Mouse (Mus musculus) embryonic facial prominence, embryonic 11.5 days (tissue): ENCODE measurements around the gene Spem1. TPM values are rescaled to one million over a fixed set of nuclear protein-coding genes. Genes with fewer than 3 reads are reported as not detected.

ENCODE experiments used
- ATAC-seq: fragments of 200-750 bp; cut with Nextera tagmentation; replicated peaks from 2 replicates; pipeline ENCODE4 v1.8.0; 2017; ENCODE audit warnings: low read depth; ENCODE audit not compliant: insufficient number of reproducible peaks, low FRiP score, low TSS enrichment
- DNase-seq: peaks from one replicate; pipeline ENCODE4 v3.0.0-alpha.2; 2015; ENCODE audit warnings: low spot score
- H3K27ac ChIP-seq: fragments of 300-500 bp; sonication (generic); replicated peaks from 2 replicates; pipeline ENCODE4 v1.5.1; 2014; ENCODE audit warnings: mild to moderate bottlenecking, low read depth, low read length, control low read depth
- H3K27me3 ChIP-seq: fragments of 300-500 bp; sonication (generic); 2 replicates; pipeline ENCODE4 v1.6.1; 2014; ENCODE audit warnings: mild to moderate bottlenecking, low read length, moderate library complexity, mixed read lengths; ENCODE audit not compliant: control insufficient read depth, insufficient read depth
- H3K36me3 ChIP-seq: fragments of 300-500 bp; sonication (generic); replicated peaks from 2 replicates; pipeline ENCODE4 v1.6.1; 2014; ENCODE audit warnings: low read depth, mild to moderate bottlenecking, low read length, moderate library complexity, mixed read lengths; ENCODE audit not compliant: control insufficient read depth, insufficient read depth
- H3K4me1 ChIP-seq: fragments of 300-500 bp; sonication (generic); 2 replicates; pipeline ENCODE4 v1.6.1; 2014; ENCODE audit warnings: low read length, mixed read lengths; ENCODE audit not compliant: control insufficient read depth, insufficient read depth
- H3K4me2 ChIP-seq: fragments of 300-500 bp; sonication (generic); 2 replicates; pipeline ENCODE4 v1.6.1; 2014; ENCODE audit warnings: low read depth, mild to moderate bottlenecking, control low read depth, low read length, moderate library complexity
- H3K4me3 ChIP-seq: fragments of 300-500 bp; sonication (generic); 2 replicates; pipeline ENCODE4 v1.5.1; 2014; ENCODE audit warnings: low read depth, low read length, control low read depth
- H3K9ac ChIP-seq: fragments of 300-500 bp; sonication (generic); replicated peaks from 2 replicates; pipeline ENCODE4 v1.6.1; 2014; ENCODE audit warnings: mild to moderate bottlenecking, control low read depth, low read length
- H3K9me3 ChIP-seq: fragments of 300-500 bp; sonication (generic); replicated peaks from 2 replicates; pipeline ENCODE4 v1.6.1; 2016; ENCODE audit warnings: mild to moderate bottlenecking, low read length, inconsistent platforms, mixed read lengths; ENCODE audit not compliant: control insufficient read depth
- WGBS: fragments of 180-500 bp; shearing (Covaris S2); extraction: QIAGEN DNeasy Blood & Tissue Kit; methylation state at CpG from one replicate; pipeline ENCODE4 v1.1.7; 2014; 5-methylcytosine and 5-hydroxymethylcytosine counted together
- polyA plus RNA-seq: library from polyadenylated mRNA; unstranded; fragments of >200 nt; fragmentation: Nextera tagmentation; extraction: Ambion mirVana; gene quantifications from 2 replicates; pipeline ENCODE4 v1.2.1, GENCODE M21; 2014

Gene Spem1
- polyA plus RNA-seq, 1 experiment from 2014 or later = 0.27 TPM

DNA sequence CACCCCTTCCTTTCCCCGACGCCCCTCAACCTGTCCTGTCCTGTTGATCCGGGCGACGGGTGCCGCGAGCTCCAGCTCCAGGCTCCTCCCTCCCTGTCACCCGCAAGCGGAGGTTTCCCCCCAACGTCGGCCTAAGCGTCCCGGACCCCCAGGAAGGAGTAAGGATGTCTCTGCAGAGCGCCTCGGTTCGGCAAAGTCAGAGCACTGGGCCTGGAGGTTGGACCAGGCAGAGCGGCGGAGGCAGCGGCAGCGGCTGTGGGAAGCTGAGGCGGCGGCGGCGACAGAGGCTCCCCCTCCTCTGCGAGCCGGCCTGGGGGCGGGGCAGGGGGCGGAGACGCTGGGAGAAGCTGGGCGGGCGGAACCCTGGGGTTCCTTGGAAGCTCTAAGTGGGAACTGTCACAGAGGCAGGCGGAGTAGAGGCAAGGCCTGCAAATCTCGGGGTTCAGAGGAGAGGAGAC lies 19.3 kb downstream of the Spem1 start:
- Histone ChIP-seq H3K27ac (no peak overlapping the region), H3K4me2 (peak overlapping the region; percentile 94), H3K9ac (peak overlapping the region; percentile 62), H3K36me3 (no peaks in the 10 kb centered on the region), H3K4me1 (peaks cover 22% of the 10 kb centered on the region), H3K9me3 (no peaks in the 10 kb centered on the region; the same call in 1 of the 2 replicates), H3K4me3 (peak overlapping the region; percentile 53), H3K27me3 (peaks cover 47% of the 10 kb centered on the region)
- ATAC-seq (peak; percentile 16; the same call in 1 of the 2 replicates), DNase-seq (peak; percentile 81)
- 0% methylated on average over 33 of the region's 33 CpGs for WGBS

DNA sequence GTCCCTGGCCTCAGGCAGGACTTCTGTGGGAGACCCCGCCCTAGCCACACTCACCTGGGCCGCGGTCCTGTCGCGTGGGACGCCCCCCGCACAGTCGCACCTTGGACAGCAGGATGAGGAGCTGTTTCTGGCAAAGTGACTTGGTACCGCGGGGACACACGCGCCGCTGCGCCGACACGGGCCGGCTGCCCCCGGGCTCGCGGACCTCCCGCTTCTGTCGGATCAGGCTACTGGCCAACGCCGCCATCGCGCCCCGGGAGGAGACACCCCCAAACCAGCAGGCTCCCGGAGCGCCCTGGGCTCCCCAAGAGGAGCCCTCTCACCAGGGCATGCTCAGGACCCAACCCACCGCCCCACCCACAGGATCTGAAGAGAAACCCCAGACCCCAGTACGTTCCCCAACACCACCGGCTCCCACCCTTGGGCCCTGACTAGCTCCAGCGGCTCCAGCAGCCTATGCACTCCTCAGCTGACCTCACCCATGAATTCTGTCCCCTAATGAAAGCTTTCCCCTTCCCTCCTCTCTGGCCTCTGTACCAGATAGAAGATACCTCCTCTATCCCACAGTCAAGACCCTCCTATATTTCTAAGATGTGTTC lies 20.5 kb downstream of the Spem1 start, which contains the start of gene Fgf11:
Fgf11 (minus strand) TSS at position 479 of the 599 bp plus-strand sequence.
- Histone ChIP-seq H3K27me3 (peaks cover 49% of the 10 kb centered on the region), H3K4me1 (peaks cover 22% of the 10 kb centered on the region), H3K36me3 (no peaks in the 10 kb centered on the region), H3K4me3 (peak within 1 kb of the TSS; percentile 53), H3K27ac (0 out of 2 replicates have a peak within 1 kb of the TSS, but pooled peaks have one; percentile 54), H3K4me2 (peak within 1 kb of the TSS; percentile 94), H3K9ac (peak within 1 kb of the TSS; percentile 66), H3K9me3 (no peaks in the 10 kb centered on the region; the same call in 1 of the 2 replicates)
- under 1% methylated on average over 33 of the region's 33 CpGs for WGBS
- DNase-seq = no peak
- ATAC-seq = no peak

DNA sequence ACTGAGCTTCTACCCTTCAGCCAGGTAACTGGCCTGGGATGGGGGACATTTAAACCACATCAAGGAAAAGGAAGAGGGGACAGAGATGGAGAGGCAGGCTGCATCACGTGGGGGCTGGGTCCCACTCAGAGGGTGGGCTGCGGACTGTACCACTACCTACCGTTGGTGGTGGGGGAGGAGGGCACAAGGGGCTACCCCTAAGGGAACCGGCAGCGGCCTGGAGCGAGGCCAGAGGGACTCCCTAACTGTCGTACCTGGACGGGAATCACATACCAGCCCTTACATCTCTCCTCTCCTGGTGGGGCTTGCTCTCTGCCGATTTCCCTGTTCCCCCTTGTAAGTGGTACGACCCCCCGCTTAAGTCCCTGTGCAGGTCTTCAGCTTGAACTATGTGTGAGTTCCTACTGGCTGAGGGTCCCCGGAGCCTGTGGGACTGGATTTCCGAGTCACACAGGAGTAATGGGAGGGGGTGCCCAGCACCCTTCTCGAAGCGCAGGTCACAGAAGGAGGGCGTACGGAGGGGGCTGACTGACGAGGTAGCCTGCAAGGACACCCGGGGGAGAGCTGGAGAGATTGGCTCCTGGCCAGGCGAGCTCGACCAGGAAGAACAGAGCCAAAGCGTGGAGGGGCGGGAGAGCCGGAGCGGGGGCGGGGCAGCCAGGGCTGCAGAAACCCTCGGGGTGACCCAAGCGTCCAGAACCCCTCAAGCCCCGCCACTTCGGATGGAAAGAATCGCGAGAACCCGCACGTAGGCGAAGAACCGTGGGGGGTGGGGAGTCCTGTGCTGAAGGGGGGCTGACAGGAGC lies 21.4 kb downstream of the Spem1 start:
- Histone ChIP-seq H3K9me3 (no peaks in the 10 kb centered on the region), H3K4me2 (peak overlapping the region; percentile 94), H3K27ac (peak overlapping the region; percentile 54; the same call in 1 of the 2 replicates), H3K36me3 (no peaks in the 10 kb centered on the region), H3K4me3 (peak overlapping the region; percentile 53), H3K27me3 (peaks cover 52% of the 10 kb centered on the region), H3K4me1 (peaks cover 25% of the 10 kb centered on the region), H3K9ac (peak overlapping the region; percentile 66)
- under 1% methylated on average over 36 of the region's 36 CpGs for WGBS
- peak; percentile 80 for DNase-seq
- peak; percentile 65 for ATAC-seq

DNA sequence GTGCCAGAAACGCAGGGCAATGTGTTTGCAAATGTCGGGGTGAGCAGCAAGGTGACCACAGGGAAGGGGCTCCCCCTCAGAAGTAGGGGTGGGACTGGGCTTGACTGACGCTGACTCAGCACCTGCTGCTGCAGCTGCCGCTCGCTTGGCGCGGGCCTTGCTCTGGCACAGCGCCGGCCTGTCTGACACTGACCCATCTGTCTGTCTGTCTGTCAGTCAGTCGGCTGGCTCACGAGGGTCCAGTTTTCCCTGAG lies 21.9 kb downstream of the Spem1 start:
- ATAC-seq = 0 out of 2 replicates have a peak, but pooled peaks have one; percentile 0
- WGBS = 0% methylated on average over 11 of the region's 11 CpGs
- H3K27ac ChIP-seq = 0 out of 2 replicates have a peak overlapping the region, but pooled peaks have one; percentile 8
- H3K9me3 ChIP-seq = no peaks in the 10 kb centered on the region
- peak; percentile 44 for DNase-seq
- peak overlapping the region; percentile 53 for H3K4me3 ChIP-seq
- no peaks in the 10 kb centered on the region for H3K36me3 ChIP-seq
- peaks cover 53% of the 10 kb centered on the region for H3K27me3 ChIP-seq
- peak overlapping the region; percentile 66 for H3K9ac ChIP-seq
- peaks cover 27% of the 10 kb centered on the region for H3K4me1 ChIP-seq
- peak overlapping the region; percentile 94 for H3K4me2 ChIP-seq

DNA sequence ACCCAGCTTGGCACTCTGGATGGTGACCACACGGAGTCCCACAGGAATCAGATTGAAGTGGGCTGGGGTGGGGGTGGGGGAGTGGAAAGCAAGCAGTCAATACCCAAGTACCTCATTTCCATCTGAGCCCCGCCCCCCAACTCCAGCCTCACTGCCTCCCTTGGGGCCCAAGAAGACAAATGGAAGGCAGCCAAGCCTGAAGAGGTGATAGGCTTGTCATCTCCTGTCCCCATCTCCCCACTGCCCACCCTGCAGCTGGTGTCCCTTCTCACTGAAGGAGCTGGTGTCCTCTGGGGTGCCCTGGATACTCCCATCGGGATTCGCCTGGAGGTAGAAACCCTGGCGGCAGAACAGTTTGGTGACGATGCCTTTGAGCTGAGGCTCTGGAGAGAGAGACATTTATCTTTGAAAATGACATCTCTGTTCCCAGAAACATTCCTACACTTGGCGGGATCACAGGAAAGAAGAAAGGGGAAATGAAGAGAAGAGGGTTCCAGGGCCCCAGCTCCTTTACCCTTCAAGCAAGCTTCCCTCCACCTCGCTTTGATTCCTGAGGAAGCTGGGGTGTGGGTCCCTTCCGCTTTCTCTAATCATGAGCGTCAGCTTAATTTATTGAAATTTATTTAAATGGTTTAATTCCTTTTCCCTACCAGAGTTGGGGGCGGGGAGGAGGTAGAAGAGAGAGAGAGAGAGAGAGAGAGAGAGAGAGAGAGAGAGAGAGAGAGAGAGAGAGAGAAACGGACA lies 22.4 kb downstream of the Spem1 start:
- Histone ChIP-seq H3K4me1 (peaks cover 27% of the 10 kb centered on the region), H3K4me2 (peak overlapping the region; percentile 94), H3K36me3 (no peaks in the 10 kb centered on the region), H3K9ac (no peak overlapping the region), H3K9me3 (no peaks in the 10 kb centered on the region), H3K27me3 (peaks cover 48% of the 10 kb centered on the region), H3K27ac (peak overlapping the region; percentile 49; the same call in 1 of the 2 replicates), H3K4me3 (peak overlapping the region; percentile 53)
- DNase-seq = no peak
- ATAC-seq = no peak
- 28% methylated on average over 12 of the region's 12 CpGs for WGBS

DNA sequence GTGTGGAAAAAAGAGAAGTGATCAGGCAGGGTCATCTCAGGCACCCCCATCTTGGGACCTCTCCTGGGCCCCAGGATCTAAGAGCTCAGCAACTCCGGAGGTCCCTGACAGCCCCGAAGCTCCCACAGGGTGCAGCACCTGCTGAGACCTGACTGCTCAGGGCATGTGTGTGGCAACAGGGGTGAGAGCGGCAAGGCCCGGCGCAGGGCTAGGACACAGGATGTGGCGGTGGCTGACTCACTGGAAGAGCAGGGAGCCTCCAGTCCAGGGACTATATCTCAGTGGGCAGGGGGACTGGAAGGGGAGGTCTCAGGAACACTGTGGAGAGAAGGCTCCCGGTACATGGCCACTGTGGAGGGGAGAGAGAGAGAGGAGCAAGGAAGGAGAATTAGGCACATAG lies 24.1 kb downstream of the Spem1 start:
- 69% methylated on average over 7 of the region's 7 CpGs for WGBS
- Histone ChIP-seq H3K4me2 (no peak overlapping the region), H3K9ac (no peak overlapping the region), H3K27me3 (peaks cover 34% of the 10 kb centered on the region), H3K36me3 (no peaks in the 10 kb centered on the region), H3K4me1 (peaks cover 19% of the 10 kb centered on the region), H3K9me3 (no peaks in the 10 kb centered on the region), H3K4me3 (no peak overlapping the region), H3K27ac (no peak overlapping the region)
- DNase-seq (no peak), ATAC-seq (no peak)

DNA sequence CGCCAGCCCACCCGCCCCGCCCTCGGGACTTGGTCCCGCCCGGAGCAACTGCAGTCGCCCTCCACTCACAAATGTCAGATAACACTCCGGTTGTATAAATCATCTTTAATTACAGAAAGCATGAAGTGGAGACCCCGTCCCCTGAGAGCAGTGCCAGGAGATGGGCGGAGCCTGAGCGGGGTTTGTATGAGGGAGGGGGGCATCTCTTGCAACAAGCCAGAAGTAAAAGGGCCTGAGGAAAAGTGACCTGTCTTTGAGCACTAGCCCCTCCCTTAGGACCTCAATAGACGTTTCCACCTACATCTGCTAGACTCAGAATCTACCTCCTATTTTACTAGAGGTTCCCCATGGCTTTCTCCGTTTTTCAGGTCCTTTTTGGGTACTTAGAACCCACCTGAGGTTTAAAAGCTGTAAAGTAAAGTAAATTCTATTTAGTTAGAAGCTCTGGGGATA lies 26.0 kb downstream of the Spem1 start:
- peaks cover 17% of the 10 kb centered on the region for H3K27me3 ChIP-seq
- no peaks in the 10 kb centered on the region for H3K36me3 ChIP-seq
- peaks cover 12% of the 10 kb centered on the region; the same call in 1 of the 2 replicates for H3K4me1 ChIP-seq
- ATAC-seq (no peak), DNase-seq (no peak)
- peak overlapping the region; percentile 40 for H3K4me3 ChIP-seq
- no peaks in the 10 kb centered on the region for H3K9me3 ChIP-seq
- 3% methylated on average over 13 of the region's 13 CpGs for WGBS
- H3K27ac ChIP-seq = no peak overlapping the region
- H3K9ac ChIP-seq = no peak overlapping the region; the same call in 1 of the 2 replicates
- peak overlapping the region; percentile 80 for H3K4me2 ChIP-seq
